Mouse (Mus musculus): Measurements from ENCODE around the gene Psmc3ip. TPM values are rescaled to one million over a fixed set of nuclear protein-coding genes. Genes with fewer than 3 reads are reported as not detected.

Psmc3ip gene
- total RNA-seq, 2 experiments from 2014 or later, result 2.8 to 3.8 TPM

DNA sequence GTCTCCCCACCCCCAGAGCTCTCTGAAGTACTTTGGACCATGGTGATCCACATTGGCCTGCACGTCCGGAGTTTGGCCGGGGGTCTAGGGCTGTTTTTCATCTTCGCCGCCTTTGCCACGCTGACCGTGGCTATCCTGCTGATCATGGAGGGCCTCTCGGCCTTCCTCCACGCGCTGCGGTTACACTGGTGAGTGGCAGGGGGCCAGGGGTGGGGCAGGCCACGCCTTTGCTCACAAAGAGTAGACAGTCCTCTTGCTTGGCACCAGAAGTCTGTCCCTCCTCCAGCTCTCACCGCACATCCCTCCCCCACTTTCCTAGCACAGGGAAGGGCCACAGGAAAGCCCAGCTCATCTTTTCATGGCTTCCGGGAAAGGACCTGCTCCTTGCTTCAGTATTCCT lies 39.8 kb downstream of the Psmc3ip start:
- DNase-seq (ENCODE audit: low spot score in 2 of 2), result no peak

DNA sequence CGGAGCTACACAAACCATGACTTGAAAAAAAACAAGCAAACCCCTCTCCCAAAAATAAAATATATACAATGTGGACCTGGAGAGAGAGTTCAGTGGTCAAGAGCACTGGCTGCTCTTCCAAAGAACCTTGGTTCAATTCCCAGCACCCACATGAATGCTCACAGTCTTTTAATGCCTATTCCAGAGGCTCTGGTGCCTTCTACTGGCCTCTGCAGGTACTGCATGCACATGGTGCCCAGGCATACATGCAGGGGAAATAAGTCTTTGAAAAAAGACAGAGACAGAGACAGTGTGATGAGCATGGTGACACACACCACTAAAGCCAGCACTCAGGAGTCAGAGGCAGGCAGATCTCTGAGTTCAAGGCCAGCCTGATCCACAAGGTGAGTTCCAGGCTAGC lies 41.3 kb downstream of the Psmc3ip start:
- no peak for DNase-seq (ENCODE audit: low spot score in 2 of 2)

DNA sequence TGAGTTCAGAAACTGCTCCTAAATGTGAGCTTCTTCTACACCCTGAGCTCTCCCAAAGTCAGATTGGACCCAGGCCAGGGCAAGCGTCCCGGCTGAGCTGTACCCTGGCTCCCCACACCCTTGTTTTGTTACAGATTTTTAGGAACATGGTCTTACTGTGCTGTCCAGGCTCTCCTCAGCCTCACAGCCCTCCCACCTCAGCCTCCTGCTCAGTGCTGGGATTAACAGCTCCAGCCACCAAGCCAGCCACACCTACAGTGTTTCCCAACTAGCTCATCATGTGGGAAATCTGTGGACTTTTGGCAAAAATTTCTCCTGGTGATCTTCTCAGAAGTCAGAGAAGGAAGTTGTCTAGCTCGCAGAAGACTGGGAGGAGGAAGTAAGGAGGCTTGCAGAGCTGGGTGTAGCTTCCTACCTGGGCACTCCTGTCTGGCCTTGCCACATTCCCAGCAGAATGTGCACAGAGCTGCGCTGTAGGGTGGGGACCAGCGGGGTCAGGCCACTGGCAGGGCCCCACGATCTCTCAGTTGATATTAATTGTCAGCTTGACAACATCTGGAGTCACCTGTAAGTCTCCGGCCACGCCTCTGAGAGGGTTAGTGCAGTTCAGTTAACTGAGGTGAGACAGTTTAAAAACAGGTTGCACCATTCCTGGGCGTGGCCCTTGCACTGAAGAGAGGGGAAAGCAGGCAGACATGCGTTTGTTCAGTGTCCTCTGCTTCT lies 42.3 kb downstream of the Psmc3ip start:
- no peak for DNase-seq (ENCODE audit: low spot score in 2 of 2)

DNA sequence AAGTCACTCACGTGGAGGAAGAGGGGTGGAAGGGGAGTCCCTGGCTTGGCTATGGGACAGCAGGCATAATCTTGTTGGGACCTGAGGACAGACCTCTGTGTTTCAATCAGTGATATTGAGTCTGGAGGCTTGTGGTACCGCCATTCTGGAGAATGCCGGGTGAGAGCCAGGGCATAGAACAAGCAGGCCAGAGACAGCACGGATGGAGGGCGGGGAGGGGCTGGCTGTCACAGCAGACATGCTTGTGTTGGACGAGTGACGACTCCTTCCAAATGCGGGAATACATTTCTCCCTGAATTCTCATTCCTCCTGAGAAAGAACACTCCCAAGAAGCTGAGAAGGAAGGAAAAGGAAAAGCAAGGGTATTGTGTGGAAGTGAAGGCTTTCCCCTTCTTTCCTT lies 43.6 kb downstream of the Psmc3ip start:
- no peak for DNase-seq (ENCODE audit: low spot score in 2 of 2)

DNA sequence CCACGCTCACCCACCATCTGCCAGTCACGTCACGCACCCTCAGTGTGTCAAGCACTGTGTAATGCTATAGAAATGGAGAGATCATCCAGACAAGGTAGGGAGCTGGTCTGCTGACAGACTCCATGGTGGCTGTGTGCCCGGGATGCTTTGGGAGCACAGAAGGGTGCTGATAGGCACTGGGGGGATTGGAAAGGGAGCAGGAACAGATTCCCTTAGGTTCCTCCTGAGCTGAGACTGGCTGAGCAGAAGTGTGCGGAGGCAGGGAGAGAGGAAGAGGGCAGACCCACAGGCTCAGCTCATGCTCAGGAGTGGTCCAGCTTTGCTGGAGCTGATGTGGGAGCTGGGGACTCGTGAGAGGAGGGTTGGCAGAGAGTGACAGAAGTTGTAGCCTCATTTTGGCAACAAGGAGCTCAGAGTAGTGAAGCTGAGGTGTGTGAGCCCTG lies 44.2 kb downstream of the Psmc3ip start:
- no peak for DNase-seq (ENCODE audit: low spot score in 2 of 2)

- DNase-seq (ENCODE audit: low spot score in 2 of 2), result no peak
Observed at GRCm38 (mm10) chr11:101050359-101050758, 44.9 kb downstream of the Psmc3ip start.

DNA sequence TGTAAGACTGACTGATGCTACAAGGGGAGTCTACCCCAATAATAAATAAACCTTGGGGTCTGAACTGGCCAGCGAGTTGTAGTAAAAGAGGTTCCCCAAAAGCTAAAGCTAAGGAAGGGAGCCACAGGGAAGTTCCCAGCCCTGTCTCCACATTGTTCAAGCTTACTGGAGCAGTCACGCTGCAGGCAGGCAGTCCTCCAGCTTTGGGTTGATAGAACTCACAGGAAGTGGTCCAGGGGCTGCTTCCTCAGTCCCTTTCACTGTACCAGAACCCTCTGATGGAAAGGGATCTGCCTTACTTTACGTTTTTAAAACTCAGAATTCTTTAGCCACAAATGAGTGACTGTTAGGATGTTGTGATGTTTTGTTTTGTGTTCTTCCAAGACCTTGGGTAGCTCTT lies 47.7 kb downstream of the Psmc3ip start:
- DNase-seq (ENCODE audit: low spot score in 2 of 2), result no peak

DNA sequence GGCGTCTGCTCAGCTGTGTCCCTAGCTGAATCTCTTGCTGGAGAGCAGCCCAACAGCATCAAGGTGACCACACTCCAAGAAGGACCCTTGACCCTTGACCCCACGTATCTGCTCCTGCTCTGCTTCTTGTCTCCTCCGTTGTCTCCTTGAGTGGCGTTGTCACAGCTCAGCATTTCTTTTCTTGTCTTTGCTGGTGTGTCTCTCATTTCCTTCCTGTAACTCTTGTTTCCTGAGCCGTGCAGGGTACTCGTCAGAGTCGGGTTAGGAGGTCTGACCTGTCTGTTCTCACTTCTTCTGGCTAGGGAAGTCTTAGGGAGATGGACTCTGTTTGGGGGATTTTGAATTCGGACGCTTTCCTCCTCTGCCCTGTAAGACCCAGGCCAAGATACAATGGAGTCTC lies 48.8 kb downstream of the Psmc3ip start:
- no peak for DNase-seq (ENCODE audit: low spot score in 2 of 2)

- DNase-seq (ENCODE audit: low spot score in 2 of 2), result no peak
Observed at GRCm38 (mm10) chr11:101045826-101046225, 49.4 kb downstream of the Psmc3ip start.

Small RNA genes lying within 50 kb of the gene (microRNA-seq; reads per million reads assigned to microRNA genes)
- 0 reads per million in 2 experiments for gene Gm27626 (ENCODE audit: borderline number of aligned reads in 2 of 2)

Other genes with a start within 250 kb of the Psmc3ip start
- 10 to 100 TPM; 40.1 to 74.3 TPM for gene Stat5b, start 244.7 kb downstream of the Psmc3ip start, total RNA-seq (2021)
- 10 to 100 TPM; 28.0 to 29.3 TPM for gene Stat5a, start 236.1 kb downstream of the Psmc3ip start, total RNA-seq (2021)
- gene Stat3, start 155.9 kb downstream of the Psmc3ip start, total RNA-seq (2021), result 100 to 1,000 TPM in 1 of 2 experiments, 10 to 100 TPM in 1; 87.0 to 102 TPM
- 100 to 1,000 TPM; 296 to 352 TPM for gene Cavin1, start 124.5 kb downstream of the Psmc3ip start, total RNA-seq (2021)
- gene Atp6v0a1, start 86.0 kb downstream of the Psmc3ip start, total RNA-seq (2021), result 100 to 1,000 TPM; 120 to 176 TPM
- gene Naglu, start 25.4 kb downstream of the Psmc3ip start, total RNA-seq (2021), result 10 to 100 TPM; 25.8 to 39.0 TPM
- gene Hsd17b1, start 17.0 kb downstream of the Psmc3ip start, total RNA-seq (2021), result 1 to 10 TPM; 1.2 to 2.0 TPM
- 10 to 100 TPM; 84.4 to 94.1 TPM for gene Coasy, start 12.9 kb downstream of the Psmc3ip start, total RNA-seq (2021)
- 10 to 100 TPM; 46.5 to 61.8 TPM for gene Mlx, start 8.2 kb downstream of the Psmc3ip start, total RNA-seq (2021)
- gene Retreg3, start 24.5 kb upstream of the Psmc3ip start, total RNA-seq (2021), result 10 to 100 TPM; 50.3 to 57.4 TPM
- gene Tubg1, start 24.5 kb upstream of the Psmc3ip start, total RNA-seq (2021), result 10 to 100 TPM; 32.9 to 37.0 TPM
- 1 to 10 TPM; 5.9 to 6.4 TPM for gene Tubg2, start 60.5 kb upstream of the Psmc3ip start, total RNA-seq (2021)
- gene Cntnap1, start 75.1 kb upstream of the Psmc3ip start, total RNA-seq (2021), result 1 to 10 TPM; 6.4 to 7.3 TPM
- gene Plekhh3, start 75.9 kb upstream of the Psmc3ip start, total RNA-seq (2021), result 10 to 100 TPM; 24.3 to 25.6 TPM
- gene Ccr10, start 80.0 kb upstream of the Psmc3ip start, total RNA-seq (2021), result under 1 TPM in 1 of 2 experiments, not detected in 1; 0.51 TPM
- 10 to 100 TPM; 29.5 to 35.6 TPM for gene Ezh1, start 131.0 kb upstream of the Psmc3ip start, total RNA-seq (2021)
- gene Ramp2, start 150.6 kb upstream of the Psmc3ip start, total RNA-seq (2021), result 10 to 100 TPM; 38.3 to 41.4 TPM
- gene Vps25, start 158.3 kb upstream of the Psmc3ip start, total RNA-seq (2021), result 100 to 1,000 TPM in 1 of 2 experiments, 10 to 100 TPM in 1; 89.3 to 113 TPM
- gene Wnk4, start 165.1 kb upstream of the Psmc3ip start, total RNA-seq (2021), result 1 to 10 TPM; 4.1 to 4.6 TPM
- gene Cntd1, start 183.6 kb upstream of the Psmc3ip start, total RNA-seq (2021), result under 1 TPM; 0.33 to 0.99 TPM
- gene Coa3, start 183.7 kb upstream of the Psmc3ip start, total RNA-seq (2021), result 10 to 100 TPM; 79.9 to 86.3 TPM
- gene Becn1, start 206.8 kb upstream of the Psmc3ip start, total RNA-seq (2021), result 100 to 1,000 TPM; 151 to 161 TPM
- gene Psme3, start 220.8 kb upstream of the Psmc3ip start, total RNA-seq (2021), result 100 to 1,000 TPM; 139 to 164 TPM
- gene Aoc2, start 229.6 kb upstream of the Psmc3ip start, total RNA-seq (2021), result 1 to 10 TPM; 6.0 to 7.0 TPM
- gene Aoc3, start 235.2 kb upstream of the Psmc3ip start, total RNA-seq (2021), result 100 to 1,000 TPM in 1 of 2 experiments, 10 to 100 TPM in 1; 40.0 to 124 TPM

Measured in adrenal gland, adult 18-20 months (tissue).